Mouse (Mus musculus): ENCODE results near the gene Gm34302. TPM values are rescaled to one million over a fixed set of nuclear protein-coding genes. Genes with fewer than 3 reads are reported as not detected.
"Not testable (repeated sequence)": the region's sequence is repeated elsewhere in the genome, so short reads cannot be mapped to it uniquely, and the experiment has no call there.

The Gm34302 gene
- not detected in 2 replicates for polyA plus RNA-seq (2012; ENCODE audit: insufficient read depth, low replicate concordance)

DNA sequence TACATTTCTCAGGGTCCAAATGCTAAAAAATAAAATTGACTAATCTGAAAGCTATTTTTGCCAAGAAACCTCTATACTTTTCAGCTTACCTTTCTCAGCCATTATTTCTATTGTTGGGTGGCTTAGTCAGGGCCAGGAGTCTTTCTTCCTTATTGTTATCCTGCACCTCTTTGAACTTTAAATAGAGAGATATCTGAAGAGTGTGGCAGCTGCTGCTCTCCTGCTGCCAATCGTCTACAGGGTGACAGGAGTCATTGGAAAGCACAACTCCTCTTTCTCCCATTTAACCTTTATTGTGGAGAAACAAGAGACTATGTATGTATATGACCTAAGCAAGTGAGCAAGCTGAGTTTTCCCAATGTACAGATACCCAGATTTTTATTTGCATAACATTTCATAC lies at the start of gene Gm34302:
Gm34302 (minus strand) TSS at position 154 of the 400 bp plus-strand sequence.
- H3K36me3 ChIP-seq (replicated peaks; ENCODE audit: low read length): no peaks in the 10 kb centered on the region
- no peak for TF ChIP-seq GATA1 (IDR thresholded peaks at IDR 0.05; ENCODE audit: borderline replicate concordance, low read length)
- TF ChIP-seq FLI1 (IDR thresholded peaks at IDR 0.05; ENCODE audit: low read length): no peak
- no peaks in the 10 kb centered on the region for H3K4me1 ChIP-seq
- H3K4me3 ChIP-seq (replicated peaks): no peak within 1 kb of the TSS
- no peaks in the 10 kb centered on the region; the same call in 1 of the 2 replicates for H3K9me3 ChIP-seq
- no peaks in the 10 kb centered on the region for H3K27me3 ChIP-seq (replicated peaks)

DNA sequence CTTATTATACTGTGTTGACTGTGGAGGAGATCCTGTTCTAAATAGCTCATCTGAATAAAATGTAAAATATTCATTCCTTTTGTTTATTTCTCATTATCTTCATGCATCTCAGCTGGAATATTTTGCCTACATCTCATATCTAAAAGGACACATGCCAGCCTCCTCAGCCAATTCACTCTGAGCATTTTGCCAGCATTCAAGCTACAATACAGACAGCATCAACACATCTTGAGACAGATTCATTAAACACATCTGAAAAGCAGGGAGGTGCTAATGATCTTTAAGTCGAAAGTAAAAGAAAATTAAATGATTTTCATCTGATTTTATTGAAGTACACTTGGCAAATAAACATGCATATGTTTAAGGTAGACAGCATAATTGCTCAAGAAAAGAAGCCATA lies 48.2 kb upstream of the Gm34302 start:
- H3K9me3 ChIP-seq: 0 out of 2 replicates have a peak, but pooled peaks cover 3% of the 10 kb centered on the region
- no peaks in the 10 kb centered on the region for H3K4me1 ChIP-seq
- H3K36me3 ChIP-seq (replicated peaks; ENCODE audit: low read length): no peaks in the 10 kb centered on the region
- no peaks in the 10 kb centered on the region for H3K27me3 ChIP-seq (replicated peaks)
- H3K4me3 ChIP-seq (replicated peaks): no peak overlapping the region
- TF ChIP-seq FLI1 (IDR thresholded peaks at IDR 0.05; ENCODE audit: low read length): no peak
- no peak for TF ChIP-seq GATA1 (IDR thresholded peaks at IDR 0.05; ENCODE audit: borderline replicate concordance, low read length)

DNA sequence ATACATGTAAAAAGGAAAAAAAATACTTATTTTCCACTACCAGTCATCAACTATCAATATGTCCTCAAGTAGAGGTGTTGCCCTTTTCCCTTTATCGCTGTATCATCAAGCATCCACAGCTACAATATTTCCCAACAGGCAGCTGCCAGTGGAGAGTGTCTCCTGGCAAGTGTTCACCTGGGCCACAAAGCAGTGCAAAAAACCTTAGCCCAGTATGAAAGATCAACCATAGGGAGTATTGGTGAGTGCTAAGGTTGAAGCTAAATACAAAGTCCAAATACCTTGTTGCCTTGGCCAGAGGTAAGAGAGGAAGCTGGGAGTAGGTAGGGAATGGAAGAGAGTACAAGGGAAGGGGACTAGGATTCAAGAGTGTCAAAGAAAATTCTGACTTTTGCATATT lies 34.0 kb upstream of the Gm34302 start:
- no peaks in the 10 kb centered on the region for H3K4me1 ChIP-seq

DNA sequence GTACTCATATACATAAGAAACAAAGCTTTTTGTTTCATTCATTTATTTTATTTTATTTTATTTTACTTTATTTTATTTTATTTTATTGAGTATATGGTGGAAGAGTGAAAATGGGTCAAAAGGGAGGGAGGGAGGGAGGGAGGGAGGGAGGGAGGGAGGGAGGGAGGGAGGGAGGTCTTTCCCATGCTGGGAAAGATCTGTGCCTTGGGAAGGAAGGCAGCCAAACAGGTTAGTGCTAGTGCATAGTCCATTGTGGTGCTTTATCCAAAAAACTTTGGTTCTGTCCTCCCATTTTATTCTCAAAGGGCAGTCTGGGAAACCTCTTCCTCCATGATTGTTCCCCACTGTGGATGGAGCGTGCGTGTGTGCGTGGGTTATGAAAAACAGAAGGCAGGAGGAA lies 32.6 kb upstream of the Gm34302 start:
- H3K27me3 ChIP-seq (replicated peaks); H3K4me1 ChIP-seq; H3K4me3 ChIP-seq (replicated peaks); H3K9me3 ChIP-seq; H3K36me3 ChIP-seq (replicated peaks; ENCODE audit: low read length): not testable (repeated sequence)

More for the DNA sequence above, 34.0 kb upstream of the Gm34302 start:
- H3K9me3 ChIP-seq: no peaks in the 10 kb centered on the region
- H3K36me3 ChIP-seq (replicated peaks; ENCODE audit: low read length): no peaks in the 10 kb centered on the region
- H3K27me3 ChIP-seq (replicated peaks): no peaks in the 10 kb centered on the region
- TF ChIP-seq GATA1 (IDR thresholded peaks at IDR 0.05; ENCODE audit: borderline replicate concordance, low read length): no peak
- TF ChIP-seq FLI1 (IDR thresholded peaks at IDR 0.05; ENCODE audit: low read length): no peak
- no peak overlapping the region for H3K4me3 ChIP-seq (replicated peaks)

DNA sequence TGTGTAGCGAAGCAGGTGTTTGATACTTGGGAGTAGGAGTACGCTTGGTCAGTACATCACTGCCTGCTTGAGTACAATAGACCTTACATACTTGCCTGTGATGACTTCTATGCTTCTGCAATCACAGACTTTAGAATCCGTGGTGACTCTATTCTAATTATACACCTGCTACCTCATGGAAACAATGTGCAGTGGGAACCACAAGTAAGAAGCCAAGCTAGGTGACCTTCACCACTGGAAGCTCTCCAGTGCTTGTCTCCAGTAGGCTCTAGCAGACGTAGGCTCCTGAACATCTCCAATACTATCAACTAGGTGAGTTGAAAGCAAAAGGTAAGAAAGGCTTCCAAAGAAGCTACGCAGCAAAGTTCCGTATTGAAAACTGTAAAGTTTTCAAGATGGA lies 27.6 kb upstream of the Gm34302 start:
- Histone ChIP-seq H3K36me3 (replicated peaks; ENCODE audit: low read length) (no peaks in the 10 kb centered on the region), H3K4me3 (replicated peaks) (no peak overlapping the region), H3K27me3 (replicated peaks) (no peaks in the 10 kb centered on the region), H3K9me3 (0 out of 2 replicates have a peak, but pooled peaks cover 4% of the 10 kb centered on the region), H3K4me1 (no peaks in the 10 kb centered on the region)
- TF ChIP-seq GATA1 (IDR thresholded peaks at IDR 0.05; ENCODE audit: borderline replicate concordance, low read length) (no peak), FLI1 (IDR thresholded peaks at IDR 0.05; ENCODE audit: low read length) (no peak)

DNA sequence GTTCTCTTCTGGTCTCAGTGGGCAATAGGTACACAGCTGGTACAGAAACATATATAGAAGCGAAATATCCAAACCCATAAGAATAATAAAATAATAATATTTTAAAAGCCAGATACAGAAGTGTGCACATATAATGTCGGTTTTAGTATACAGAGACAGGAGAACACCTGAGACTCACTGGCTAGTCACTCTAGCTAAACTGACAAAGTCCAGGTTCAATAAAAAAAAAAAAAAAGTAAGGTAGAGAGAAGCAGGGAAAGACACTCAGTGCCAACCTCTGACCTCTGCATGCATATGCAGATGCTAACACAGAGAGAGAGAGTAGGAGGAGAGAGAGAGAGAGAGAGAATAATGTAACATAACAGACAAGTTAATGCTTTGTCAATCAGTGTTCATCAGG lies 25.8 kb upstream of the Gm34302 start:
- Histone ChIP-seq H3K27me3 (replicated peaks) (no peaks in the 10 kb centered on the region), H3K4me1 (no peaks in the 10 kb centered on the region), H3K36me3 (replicated peaks; ENCODE audit: low read length) (no peaks in the 10 kb centered on the region), H3K4me3 (replicated peaks) (no peak overlapping the region), H3K9me3 (0 out of 2 replicates have a peak, but pooled peaks cover 5% of the 10 kb centered on the region)
- TF ChIP-seq FLI1 (IDR thresholded peaks at IDR 0.05; ENCODE audit: low read length) (no peak), GATA1 (IDR thresholded peaks at IDR 0.05; ENCODE audit: borderline replicate concordance, low read length) (no peak)

DNA sequence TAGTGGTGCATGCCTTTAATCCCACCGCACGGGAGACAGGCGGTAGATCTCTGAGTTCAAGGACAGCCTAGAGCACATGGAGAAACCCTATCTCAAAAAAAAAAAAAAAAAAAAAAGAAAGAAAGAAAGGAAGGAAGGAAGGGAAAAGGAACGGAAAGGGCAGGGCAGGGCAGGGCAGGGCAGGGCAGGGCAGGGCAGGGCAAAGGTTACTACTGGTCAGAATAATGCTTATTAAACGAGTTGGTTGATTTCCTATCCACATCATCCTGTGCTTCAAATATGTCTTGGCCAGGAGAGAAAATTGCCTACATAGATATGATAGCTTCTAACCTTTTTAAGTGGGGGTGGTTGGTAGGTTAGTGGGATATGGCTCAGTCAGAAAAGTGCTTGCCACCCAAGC lies 25.2 kb upstream of the Gm34302 start:
- Histone ChIP-seq H3K4me3 (replicated peaks) (no peak overlapping the region), H3K9me3 (0 out of 2 replicates have a peak, but pooled peaks cover 6% of the 10 kb centered on the region), H3K27me3 (replicated peaks) (no peaks in the 10 kb centered on the region), H3K4me1 (no peaks in the 10 kb centered on the region), H3K36me3 (replicated peaks; ENCODE audit: low read length) (no peaks in the 10 kb centered on the region)
- no peak for TF ChIP-seq GATA1 (IDR thresholded peaks at IDR 0.05; ENCODE audit: borderline replicate concordance, low read length)
- TF ChIP-seq FLI1 (IDR thresholded peaks at IDR 0.05; ENCODE audit: low read length): no peak

DNA sequence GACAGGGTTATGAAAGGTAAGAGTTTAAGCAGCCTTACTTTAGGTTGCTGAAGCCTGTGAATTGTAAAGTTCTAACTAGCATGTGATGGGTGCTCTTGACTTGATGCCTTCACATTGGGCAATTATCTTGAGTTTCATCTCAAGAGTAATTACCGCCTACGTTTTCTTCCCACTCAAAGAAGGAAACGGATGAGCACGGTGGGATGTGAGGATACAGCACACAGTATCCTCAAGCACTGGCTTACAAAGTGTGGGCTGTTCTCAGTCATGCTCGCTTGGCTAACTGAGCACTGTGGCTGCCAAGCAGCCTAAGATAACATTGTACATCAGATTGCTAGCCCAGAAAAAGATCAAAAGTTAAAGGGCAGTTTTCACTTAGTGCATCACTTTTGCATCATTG lies 20.8 kb upstream of the Gm34302 start:
- H3K9me3 ChIP-seq: peaks cover 6% of the 10 kb centered on the region; the same call in 1 of the 2 replicates
- H3K4me3 ChIP-seq (replicated peaks): no peak overlapping the region
- no peaks in the 10 kb centered on the region for H3K36me3 ChIP-seq (replicated peaks; ENCODE audit: low read length)
- no peaks in the 10 kb centered on the region for H3K4me1 ChIP-seq
- no peaks in the 10 kb centered on the region for H3K27me3 ChIP-seq (replicated peaks)
- TF ChIP-seq FLI1 (IDR thresholded peaks at IDR 0.05; ENCODE audit: low read length) (no peak), GATA1 (IDR thresholded peaks at IDR 0.05; ENCODE audit: borderline replicate concordance, low read length) (no peak)

DNA sequence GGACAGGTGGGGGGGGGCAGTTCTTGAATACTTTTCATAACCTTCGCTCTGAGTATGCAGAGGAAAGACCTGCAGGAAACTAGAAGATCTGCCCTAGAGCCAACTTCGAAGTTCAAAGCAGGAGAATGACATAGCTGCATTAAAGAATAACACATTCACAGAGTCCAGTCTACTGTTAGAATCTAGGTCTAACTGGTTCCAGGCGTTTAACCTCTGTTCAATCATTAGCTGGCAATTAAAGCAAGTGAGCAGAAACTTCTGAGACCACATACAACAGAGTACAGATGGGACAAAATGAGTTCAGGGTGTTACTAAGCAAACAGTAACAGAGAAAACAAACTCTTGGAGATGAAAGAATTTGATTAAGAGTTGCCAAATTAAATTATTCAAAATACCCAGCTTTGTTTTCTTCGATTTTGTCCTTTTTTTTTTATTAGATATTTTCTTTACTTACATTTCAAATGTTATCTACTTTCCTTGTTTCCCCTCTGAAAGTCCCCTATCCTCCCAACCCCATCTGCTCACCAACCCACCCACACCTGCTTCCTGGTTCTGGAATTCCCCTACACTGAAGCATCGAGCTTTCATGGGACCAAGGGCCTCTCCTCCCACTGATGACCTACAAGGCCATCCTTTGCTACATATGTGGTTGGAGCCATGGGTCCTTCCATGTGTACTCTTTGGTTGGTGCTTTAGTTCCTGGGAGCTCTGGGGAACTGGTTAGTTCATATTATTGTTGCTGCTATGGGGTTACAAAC lies 11.1 kb upstream of the Gm34302 start:
- H3K4me1 ChIP-seq: no peaks in the 10 kb centered on the region
- no peak overlapping the region for H3K4me3 ChIP-seq (replicated peaks)
- TF ChIP-seq FLI1 (IDR thresholded peaks at IDR 0.05; ENCODE audit: low read length) (no peak), GATA1 (IDR thresholded peaks at IDR 0.05; ENCODE audit: borderline replicate concordance, low read length) (no peak)
- H3K36me3 ChIP-seq (replicated peaks; ENCODE audit: low read length): no peaks in the 10 kb centered on the region
- H3K9me3 ChIP-seq: peaks cover 5% of the 10 kb centered on the region; the same call in 1 of the 2 replicates
- no peaks in the 10 kb centered on the region for H3K27me3 ChIP-seq (replicated peaks)

DNA sequence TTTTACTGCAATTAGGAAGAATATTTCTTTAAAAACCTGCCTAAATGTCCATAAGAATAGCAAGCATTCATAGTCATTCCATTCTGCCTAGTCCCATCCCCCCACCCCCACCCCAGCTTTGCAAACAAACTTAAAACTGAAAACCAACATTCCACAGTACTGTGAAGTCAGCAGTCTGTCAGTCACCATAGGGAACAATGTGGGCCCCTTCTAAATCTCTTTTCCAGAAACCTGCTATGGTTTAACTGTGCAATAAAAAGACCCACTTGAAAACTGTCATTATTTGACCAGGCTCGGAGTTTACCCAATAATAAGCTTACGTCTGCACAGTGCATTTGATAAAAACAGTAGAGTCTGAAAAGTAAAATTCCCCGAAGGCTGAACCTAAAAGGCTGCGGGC lies 9.9 kb upstream of the Gm34302 start:
- Histone ChIP-seq H3K4me3 (replicated peaks) (no peak overlapping the region), H3K9me3 (peaks cover 5% of the 10 kb centered on the region; the same call in 1 of the 2 replicates), H3K4me1 (no peaks in the 10 kb centered on the region), H3K27me3 (replicated peaks) (no peaks in the 10 kb centered on the region), H3K36me3 (replicated peaks; ENCODE audit: low read length) (no peaks in the 10 kb centered on the region)
- no peak for TF ChIP-seq GATA1 (IDR thresholded peaks at IDR 0.05; ENCODE audit: borderline replicate concordance, low read length)
- TF ChIP-seq FLI1 (IDR thresholded peaks at IDR 0.05; ENCODE audit: low read length): no peak
